Comparison of ENCODE assay signal across 7 mouse cellular contexts in genomic region chr16:10834542-10834910, GRCm38 (mm10). TPM values are rescaled to one million over a fixed set of nuclear protein-coding genes. Genes with fewer than 3 reads are reported as not detected.
DNase-seq lines count a peak whose midpoint lies in the region; ATAC-seq and TF ChIP-seq lines count a peak whose summit lies in the region.

No protein-coding gene starts in this region.

- H3K9ac ChIP-seq in lung, postnatal 0 days (replicated peaks; ENCODE audit: low read depth): no peak overlapping the region
- 0 out of 2 replicates have a peak overlapping the region, but pooled peaks have one; percentile 43 for H3K9ac ChIP-seq in limb, embryonic 13.5 days
- H3K9ac ChIP-seq in stomach, embryonic 15.5 days: no peak overlapping the region

- peaks cover 10% of the 10 kb centered on the region; the same call in 1 of the 2 replicates for H3K4me1 ChIP-seq in lung, postnatal 0 days (ENCODE audit: insufficient read depth, low read depth, low read length)
- H3K4me1 ChIP-seq in erythroblast, embryonic 14.5 days (ENCODE audit: control insufficient read depth): peaks cover 38% of the 10 kb centered on the region
- H3K4me1 ChIP-seq in limb, embryonic 13.5 days: peaks cover 46% of the 10 kb centered on the region
- peaks cover 29% of the 10 kb centered on the region for H3K4me1 ChIP-seq in stomach, embryonic 15.5 days

- WGBS in lung, postnatal 0 days: 5% methylated on average over 12 of the region's 12 CpGs
- WGBS in limb, embryonic 13.5 days: 10% methylated on average over 12 of the region's 12 CpGs
- 8% methylated on average over 12 of the region's 12 CpGs for WGBS in stomach, embryonic 15.5 days

- peak overlapping the region; percentile 65 for H3K4me3 ChIP-seq in lung, postnatal 0 days (ENCODE audit: low read depth, low read length)
- H3K4me3 ChIP-seq in erythroblast, embryonic 14.5 days (replicated peaks): peak overlapping the region; percentile 91
- H3K4me3 ChIP-seq in limb, embryonic 13.5 days: peak overlapping the region; percentile 87
- peak overlapping the region; percentile 84 for H3K4me3 ChIP-seq in stomach, embryonic 15.5 days (replicated peaks)

- H3K27ac ChIP-seq in lung, postnatal 0 days (ENCODE audit: low read length): no peak overlapping the region
- no peak overlapping the region for H3K27ac ChIP-seq in limb, embryonic 13.5 days
- no peak overlapping the region for H3K27ac ChIP-seq in stomach, embryonic 15.5 days

- TF ChIP-seq CTCF in lung, postnatal 0 days (IDR thresholded peaks at IDR 0.05): no peak

- peak overlapping the region; percentile 95 for H3K4me2 ChIP-seq in lung, postnatal 0 days (replicated peaks; ENCODE audit: low read depth, low read length)
- H3K4me2 ChIP-seq in limb, embryonic 13.5 days (replicated peaks): peak overlapping the region; percentile 83
- H3K4me2 ChIP-seq in stomach, embryonic 15.5 days: peak overlapping the region; percentile 83

- no peaks in the 10 kb centered on the region for H3K27me3 ChIP-seq in lung, postnatal 0 days (replicated peaks; ENCODE audit: insufficient read depth, low read length)
- peaks cover 14% of the 10 kb centered on the region for H3K27me3 ChIP-seq in erythroblast, embryonic 14.5 days (ENCODE audit: control insufficient read depth)
- H3K27me3 ChIP-seq in limb, embryonic 13.5 days: no peaks in the 10 kb centered on the region
- H3K27me3 ChIP-seq in stomach, embryonic 15.5 days (replicated peaks): no peaks in the 10 kb centered on the region

- ATAC-seq in lung, postnatal 0 days: no peak
- no peak for ATAC-seq in limb, embryonic 13.5 days (ENCODE audit: low FRiP score, low read depth)
- no peak for ATAC-seq in stomach, embryonic 15.5 days (ENCODE audit: insufficient read depth, low FRiP score, low read depth)

- no peaks in the 10 kb centered on the region for H3K9me3 ChIP-seq in lung, postnatal 0 days (ENCODE audit: low read length)
- no peaks in the 10 kb centered on the region for H3K9me3 ChIP-seq in erythroblast, embryonic 14.5 days (ENCODE audit: control insufficient read depth, low read length)
- H3K9me3 ChIP-seq in limb, embryonic 13.5 days: no peaks in the 10 kb centered on the region
- H3K9me3 ChIP-seq in stomach, embryonic 15.5 days: no peaks in the 10 kb centered on the region

- H3K36me3 ChIP-seq in lung, postnatal 0 days (ENCODE audit: insufficient read depth, low read length): no peaks in the 10 kb centered on the region
- peaks cover 15% of the 10 kb centered on the region for H3K36me3 ChIP-seq in erythroblast, embryonic 14.5 days (ENCODE audit: control insufficient read depth)
- no peaks in the 10 kb centered on the region for H3K36me3 ChIP-seq in limb, embryonic 13.5 days
- H3K36me3 ChIP-seq in stomach, embryonic 15.5 days: no peaks in the 10 kb centered on the region

- TF ChIP-seq EP300 in lung, postnatal 0 days (IDR thresholded peaks at IDR 0.05): no peak

- no peak for DNase-seq in lung, postnatal 0 days (ENCODE audit: low spot score)
- no peak for DNase-seq in lung, postnatal 4 days
- DNase-seq in ovary, postnatal 14 days (ENCODE audit: low spot score): no peak
- no peak for DNase-seq in urinary bladder, postnatal 25 days (ENCODE audit: low spot score)

RNA-seq across cellular contexts. Expression of gene Rmi2, which starts 0.3 kb away (rescaled TPM):
- 0.44 and 0.51 TPM in 2 replicates for polyA plus RNA-seq in lung, postnatal 0 days (2015; fragmentation: Nextera tagmentation; extraction: Ambion mirVana)
- 0.57 and 0.65 TPM in 2 replicates for polyA plus RNA-seq in erythroblast, embryonic 14.5 days (2012)
- polyA plus RNA-seq in limb, embryonic 13.5 days (2015; fragmentation: Nextera tagmentation; extraction: Ambion mirVana): 4.2 and 4.8 TPM in 2 replicates
- polyA plus RNA-seq in stomach, embryonic 15.5 days (2015; fragmentation: Nextera tagmentation; extraction: Ambion mirVana): 3.4 and 3.7 TPM in 2 replicates

RNA-seq across cellular contexts. Expression of gene Gm11172, which starts 21.8 kb away (rescaled TPM):
- polyA plus RNA-seq in lung, postnatal 0 days (2015; fragmentation: Nextera tagmentation; extraction: Ambion mirVana): not detected in 2 replicates
- polyA plus RNA-seq in erythroblast, embryonic 14.5 days (2012): not detected in 2 replicates
- not detected in 2 replicates for polyA plus RNA-seq in limb, embryonic 13.5 days (2015; fragmentation: Nextera tagmentation; extraction: Ambion mirVana)
- not detected in 2 replicates for polyA plus RNA-seq in stomach, embryonic 15.5 days (2015; fragmentation: Nextera tagmentation; extraction: Ambion mirVana)

RNA-seq across cellular contexts. Expression of gene Prm1, which starts 28.9 kb away (rescaled TPM):
- polyA plus RNA-seq in lung, postnatal 0 days (2015; fragmentation: Nextera tagmentation; extraction: Ambion mirVana): not detected in 2 replicates
- polyA plus RNA-seq in erythroblast, embryonic 14.5 days (2012): not detected in 2 replicates
- 0.49 and 0.83 TPM in 2 replicates for polyA plus RNA-seq in limb, embryonic 13.5 days (2015; fragmentation: Nextera tagmentation; extraction: Ambion mirVana)
- not detected in 2 replicates for polyA plus RNA-seq in stomach, embryonic 15.5 days (2015; fragmentation: Nextera tagmentation; extraction: Ambion mirVana)

RNA-seq across cellular contexts. Expression of gene Prm2, which starts 38.6 kb away (rescaled TPM):
- polyA plus RNA-seq in lung, postnatal 0 days (2015; fragmentation: Nextera tagmentation; extraction: Ambion mirVana): not detected in 2 replicates
- not detected in 2 replicates for polyA plus RNA-seq in erythroblast, embryonic 14.5 days (2012)
- polyA plus RNA-seq in limb, embryonic 13.5 days (2015; fragmentation: Nextera tagmentation; extraction: Ambion mirVana): not detected in 2 replicates
- not detected in 2 replicates for polyA plus RNA-seq in stomach, embryonic 15.5 days (2015; fragmentation: Nextera tagmentation; extraction: Ambion mirVana)

RNA-seq across cellular contexts. Expression of gene Prm3, which starts 43.8 kb away (rescaled TPM):
- not detected in 2 replicates for polyA plus RNA-seq in lung, postnatal 0 days (2015; fragmentation: Nextera tagmentation; extraction: Ambion mirVana)
- not detected in 2 replicates for polyA plus RNA-seq in erythroblast, embryonic 14.5 days (2012)
- not detected in 2 replicates for polyA plus RNA-seq in limb, embryonic 13.5 days (2015; fragmentation: Nextera tagmentation; extraction: Ambion mirVana)
- not detected in 2 replicates for polyA plus RNA-seq in stomach, embryonic 15.5 days (2015; fragmentation: Nextera tagmentation; extraction: Ambion mirVana)
